Mouse (Mus musculus) forebrain, embryonic 10.5 days (tissue): ENCODE measurements around the gene Efs. TPM values are rescaled to one million over a fixed set of nuclear protein-coding genes. Genes with fewer than 3 reads are reported as not detected.
"Not testable (repeated sequence)": the region's sequence is repeated elsewhere in the genome, so short reads cannot be mapped to it uniquely, and the experiment has no call there.

Experiments
- DNase-seq: peaks from one replicate; pipeline ENCODE4 v3.0.0-alpha.2; 2017; ENCODE audit warnings: low spot score; ENCODE audit errors: extremely low spot score
- H3K27ac ChIP-seq: fragments of 300-500 bp; sonication (generic); 2 replicates; pipeline ENCODE4 v1.5.1; 2016; ENCODE audit warnings: mild to moderate bottlenecking
- H3K27me3 ChIP-seq: fragments of 300-500 bp; sonication (generic); 2 replicates; pipeline ENCODE4 v1.6.1; 2016; ENCODE audit warnings: mild to moderate bottlenecking; ENCODE audit not compliant: poor library complexity, severe bottlenecking
- H3K36me3 ChIP-seq: fragments of 300-500 bp; sonication (generic); replicated peaks from 2 replicates; pipeline ENCODE4 v1.6.1; 2016; ENCODE audit warnings: mild to moderate bottlenecking, moderate library complexity
- H3K4me1 ChIP-seq: fragments of 300-500 bp; sonication (generic); 2 replicates; pipeline ENCODE4 v1.6.1; 2016
- H3K4me3 ChIP-seq: fragments of 300-500 bp; sonication (generic); 2 replicates; pipeline ENCODE4 v1.5.1; 2016; ENCODE audit warnings: mild to moderate bottlenecking, moderate library complexity
- H3K9me3 ChIP-seq: fragments of 300-500 bp; sonication (generic); 2 replicates; pipeline ENCODE4 v1.6.1; 2016; ENCODE audit warnings: mild to moderate bottlenecking, moderate library complexity
- WGBS: fragments of 180-500 bp; shearing (Covaris S2); methylation state at CpG from one replicate; pipeline ENCODE4 v1.1.7; 2016; 5-methylcytosine and 5-hydroxymethylcytosine counted together
- polyA plus RNA-seq: library from polyadenylated mRNA; unstranded; fragments of >200 nt; fragmentation: Nextera tagmentation; extraction: Ambion mirVana; gene quantifications from 2 replicates; pipeline ENCODE4 v1.2.1, GENCODE M21; 2016

Efs gene
- polyA plus RNA-seq, 1 experiment from 2014 or later = 38.3 TPM

GRCm38 (mm10) chr14:54959853-54960613, 34.1 kb upstream of the Efs start:
- not testable (repeated sequence) for H3K4me3 ChIP-seq, H3K9me3 ChIP-seq, H3K4me1 ChIP-seq, H3K27ac ChIP-seq, H3K27me3 ChIP-seq, H3K36me3 ChIP-seq, DNase-seq
- WGBS = 93% methylated on average over 12 of the region's 12 CpGs

- peaks cover 6% of the 10 kb centered on the region; the same call in 1 of the 2 replicates for H3K4me1 ChIP-seq
- H3K27ac ChIP-seq = no peak overlapping the region
- WGBS = 91% methylated on average over 3 of the region's 3 CpGs
- no peaks in the 10 kb centered on the region for H3K36me3 ChIP-seq
- H3K9me3 ChIP-seq = no peaks in the 10 kb centered on the region
- DNase-seq = no peak
- no peaks in the 10 kb centered on the region for H3K27me3 ChIP-seq
- no peak overlapping the region for H3K4me3 ChIP-seq
Observed at GRCm38 (mm10) chr14:54959197-54959596, 33.3 kb upstream of the Efs start.

- Histone ChIP-seq H3K9me3 (no peaks in the 10 kb centered on the region), H3K4me3 (no peak overlapping the region), H3K27me3 (no peaks in the 10 kb centered on the region), H3K4me1 (peaks cover 6% of the 10 kb centered on the region; the same call in 1 of the 2 replicates), H3K36me3 (no peaks in the 10 kb centered on the region), H3K27ac (no peak overlapping the region)
- no peak for DNase-seq
- WGBS = 79% methylated on average over 4 of the region's 4 CpGs
Observed at GRCm38 (mm10) chr14:54958503-54958902, 32.6 kb upstream of the Efs start.

- Histone ChIP-seq H3K9me3 (no peaks in the 10 kb centered on the region), H3K27me3 (no peaks in the 10 kb centered on the region), H3K4me3 (no peak overlapping the region), H3K27ac (no peak overlapping the region), H3K4me1 (peaks cover 6% of the 10 kb centered on the region; the same call in 1 of the 2 replicates), H3K36me3 (no peaks in the 10 kb centered on the region)
- no peak for DNase-seq
- WGBS = 86% methylated on average over 9 of the region's 9 CpGs
Observed at GRCm38 (mm10) chr14:54956533-54956932, 30.6 kb upstream of the Efs start.

GRCm38 (mm10) chr14:54955481-54955880, 29.6 kb upstream of the Efs start:
- Histone ChIP-seq H3K9me3 (no peaks in the 10 kb centered on the region), H3K4me3 (no peak overlapping the region)

GRCm38 (mm10) chr14:54954474-54954873, 28.5 kb upstream of the Efs start:
- Histone ChIP-seq H3K4me1 (no peaks in the 10 kb centered on the region), H3K36me3 (no peaks in the 10 kb centered on the region), H3K4me3 (no peak overlapping the region), H3K9me3 (no peaks in the 10 kb centered on the region), H3K27ac (no peak overlapping the region), H3K27me3 (no peaks in the 10 kb centered on the region; the same call in 1 of the 2 replicates)
- 88% methylated on average over 3 of the region's 3 CpGs for WGBS
- no peak for DNase-seq

More at GRCm38 (mm10) chr14:54955481-54955880, 29.6 kb upstream of the Efs start:
- no peaks in the 10 kb centered on the region for H3K36me3 ChIP-seq
- peaks cover under 1% of the 10 kb centered on the region; the same call in 1 of the 2 replicates for H3K4me1 ChIP-seq
- DNase-seq = no peak
- H3K27me3 ChIP-seq = no peaks in the 10 kb centered on the region
- WGBS = 85% methylated on average over 3 of the region's 3 CpGs
- no peak overlapping the region for H3K27ac ChIP-seq

GRCm38 (mm10) chr14:54953664-54954206, 27.8 kb upstream of the Efs start:
- Histone ChIP-seq H3K36me3 (no peaks in the 10 kb centered on the region), H3K27me3 (no peaks in the 10 kb centered on the region; the same call in 1 of the 2 replicates), H3K4me3 (no peak overlapping the region), H3K4me1 (no peaks in the 10 kb centered on the region), H3K9me3 (no peaks in the 10 kb centered on the region), H3K27ac (no peak overlapping the region)
- no peak for DNase-seq
- 90% methylated on average over 8 of the region's 8 CpGs for WGBS

- no peaks in the 10 kb centered on the region for H3K4me1 ChIP-seq
- no peak for DNase-seq
- no peak overlapping the region for H3K4me3 ChIP-seq
- WGBS = 90% methylated on average over 6 of the region's 6 CpGs
- H3K27me3 ChIP-seq = no peaks in the 10 kb centered on the region; the same call in 1 of the 2 replicates
- H3K9me3 ChIP-seq = no peaks in the 10 kb centered on the region
- H3K27ac ChIP-seq = no peak overlapping the region
- no peaks in the 10 kb centered on the region for H3K36me3 ChIP-seq
Observed at GRCm38 (mm10) chr14:54951587-54951986, 25.7 kb upstream of the Efs start.

- no peaks in the 10 kb centered on the region for H3K36me3 ChIP-seq
- no peaks in the 10 kb centered on the region for H3K9me3 ChIP-seq
- H3K4me1 ChIP-seq = no peaks in the 10 kb centered on the region
- H3K4me3 ChIP-seq = no peak overlapping the region
- no peak overlapping the region for H3K27ac ChIP-seq
- WGBS = 64% methylated on average over 12 of the region's 12 CpGs
- no peaks in the 10 kb centered on the region; the same call in 1 of the 2 replicates for H3K27me3 ChIP-seq
- no peak for DNase-seq
Observed at GRCm38 (mm10) chr14:54950493-54950892, 24.6 kb upstream of the Efs start.

GRCm38 (mm10) chr14:54948781-54949180, 22.9 kb upstream of the Efs start:
- H3K27ac ChIP-seq = no peak overlapping the region
- H3K4me1 ChIP-seq = no peaks in the 10 kb centered on the region
- DNase-seq = no peak
- H3K9me3 ChIP-seq = no peaks in the 10 kb centered on the region
- H3K4me3 ChIP-seq = no peak overlapping the region
- no peaks in the 10 kb centered on the region; the same call in 1 of the 2 replicates for H3K27me3 ChIP-seq
- no peaks in the 10 kb centered on the region for H3K36me3 ChIP-seq
- WGBS = 90% methylated on average over 9 of the region's 9 CpGs

- H3K4me3 ChIP-seq, H3K27me3 ChIP-seq, H3K9me3 ChIP-seq, H3K36me3 ChIP-seq, DNase-seq, H3K27ac ChIP-seq, H3K4me1 ChIP-seq: not testable (repeated sequence)
- WGBS = 90% methylated on average over 11 of the region's 11 CpGs
Observed at GRCm38 (mm10) chr14:54947008-54947407, 21.1 kb upstream of the Efs start.

GRCm38 (mm10) chr14:54945975-54946704, 20.2 kb upstream of the Efs start:
- Histone ChIP-seq H3K9me3 (no peaks in the 10 kb centered on the region), H3K4me3 (no peak overlapping the region), H3K36me3 (no peaks in the 10 kb centered on the region), H3K4me1 (no peaks in the 10 kb centered on the region), H3K27ac (no peak overlapping the region), H3K27me3 (no peaks in the 10 kb centered on the region; the same call in 1 of the 2 replicates)
- DNase-seq = no peak
- WGBS = 85% methylated on average over 19 of the region's 19 CpGs

GRCm38 (mm10) chr14:54944939-54945338, 19.0 kb upstream of the Efs start:
- WGBS = 73% methylated on average over 2 of the region's 2 CpGs
- DNase-seq = no peak
- no peak overlapping the region for H3K4me3 ChIP-seq
- no peaks in the 10 kb centered on the region for H3K4me1 ChIP-seq
- no peaks in the 10 kb centered on the region for H3K9me3 ChIP-seq
- H3K27me3 ChIP-seq = no peaks in the 10 kb centered on the region; the same call in 1 of the 2 replicates
- H3K27ac ChIP-seq = no peak overlapping the region
- no peaks in the 10 kb centered on the region for H3K36me3 ChIP-seq
